Mouse (Mus musculus) liver, postnatal 0 days (tissue): ENCODE results near the gene Tmem51. TPM values are rescaled to one million over a fixed set of nuclear protein-coding genes. Genes with fewer than 3 reads are reported as not detected.
"Not testable (repeated sequence)": the region's sequence is repeated elsewhere in the genome, so short reads cannot be mapped to it uniquely, and the experiment has no call there.

Source experiments
- ATAC-seq: fragments of 200-750 bp; cut with Nextera tagmentation; 2 replicates; pipeline ENCODE4 v1.8.0; 2017; ENCODE audit warnings: mild to moderate bottlenecking, moderate library complexity
- DNase-seq: peaks from one replicate; pipeline ENCODE4 v3.0.0-alpha.2; 2016
- H3K27ac ChIP-seq: fragments of 300-500 bp; sonication (generic); 2 replicates; pipeline ENCODE4 v1.5.1; 2014; ENCODE audit warnings: antibody characterized with exemption, moderate library complexity, mild to moderate bottlenecking, low read depth
- H3K27me3 ChIP-seq: fragments of 300-500 bp; sonication (generic); 2 replicates; pipeline ENCODE4 v1.6.1; 2014; ENCODE audit warnings: low read length, control low read depth, mixed read lengths; ENCODE audit not compliant: insufficient read depth
- H3K36me3 ChIP-seq: fragments of 300-500 bp; sonication (generic); replicated peaks from 2 replicates; pipeline ENCODE4 v1.6.1; 2014; ENCODE audit warnings: mild to moderate bottlenecking, control low read depth, low read length, moderate library complexity, mixed read lengths; ENCODE audit not compliant: insufficient read depth
- H3K4me1 ChIP-seq: fragments of 300-500 bp; sonication (generic); 2 replicates; pipeline ENCODE4 v1.6.1; 2014; ENCODE audit warnings: antibody characterized with exemption, mild to moderate bottlenecking, control low read depth; ENCODE audit not compliant: insufficient read depth
- H3K4me2 ChIP-seq: fragments of 300-500 bp; sonication (generic); 2 replicates; pipeline ENCODE4 v1.6.1; 2014; ENCODE audit warnings: low read depth, mild to moderate bottlenecking, low read length, moderate library complexity, mixed read lengths
- H3K4me3 ChIP-seq: fragments of 300-500 bp; sonication (generic); 2 replicates; pipeline ENCODE4 v1.5.1; 2014; ENCODE audit warnings: low read depth, low read length
- H3K9ac ChIP-seq: fragments of 300-500 bp; sonication (generic); replicated peaks from 2 replicates; pipeline ENCODE4 v1.6.1; 2014; ENCODE audit warnings: mild to moderate bottlenecking, moderate library complexity
- H3K9me3 ChIP-seq: fragments of 300-500 bp; sonication (generic); 2 replicates; pipeline ENCODE4 v1.6.1; 2016; ENCODE audit warnings: mild to moderate bottlenecking, control low read depth, low read length, mixed read lengths
- CTCF ChIP-seq: sonication (generic); IDR thresholded peaks from 2 replicates; pipeline ENCODE4 v1.5.1; 2016; ENCODE audit warnings: antibody characterized with exemption, low read depth
- EP300 ChIP-seq: IDR thresholded peaks from 2 replicates; pipeline ENCODE4 v1.6.1; 2016; ENCODE audit warnings: antibody characterized with exemption, low read depth, mild to moderate bottlenecking
- WGBS: fragments of 180-500 bp; shearing (Covaris S2); extraction: QIAGEN DNeasy Blood & Tissue Kit; methylation state at CpG from one replicate; pipeline ENCODE4 v1.1.7; 2014; ENCODE audit not compliant: insufficient replicate concordance; 5-methylcytosine and 5-hydroxymethylcytosine counted together
- polyA plus RNA-seq: library from polyadenylated mRNA; unstranded; fragments of >200 nt; fragmentation: Nextera tagmentation; extraction: Ambion mirVana; gene quantifications from 2 replicates; pipeline ENCODE4 v1.2.1, GENCODE M21; 2015

Gene Tmem51
- polyA plus RNA-seq, 1 experiment from 2014 or later: 13.7 TPM

GRCm38 (mm10) chr4:142052391-142053132 lies 31.5 kb downstream of the Tmem51 start:
- no peaks in the 10 kb centered on the region for H3K9me3 ChIP-seq
- no peak overlapping the region for H3K4me3 ChIP-seq
- H3K9ac ChIP-seq: no peak overlapping the region
- H3K4me1 ChIP-seq: peaks cover 51% of the 10 kb centered on the region
- DNase-seq (peak; percentile 86), ATAC-seq (peak; percentile 87)
- no peak overlapping the region; the same call in 1 of the 2 replicates for H3K4me2 ChIP-seq
- no peaks in the 10 kb centered on the region for H3K36me3 ChIP-seq
- WGBS: 53% methylated on average over 22 of the region's 22 CpGs
- peak overlapping the region; percentile 74 for H3K27ac ChIP-seq
- TF ChIP-seq EP300 (no peak), CTCF (no peak)
- H3K27me3 ChIP-seq: no peaks in the 10 kb centered on the region

- peak overlapping the region; percentile 74 for H3K27ac ChIP-seq
- H3K4me1 ChIP-seq: peaks cover 54% of the 10 kb centered on the region
- H3K4me2 ChIP-seq, H3K36me3 ChIP-seq, H3K9ac ChIP-seq, DNase-seq, H3K4me3 ChIP-seq, H3K27me3 ChIP-seq, H3K9me3 ChIP-seq: not testable (repeated sequence)
- 65% methylated on average over 6 of the region's 6 CpGs for WGBS
- ATAC-seq: peak; percentile 5; the same call in 1 of the 2 replicates
Observed at GRCm38 (mm10) chr4:142051883-142052282, 32.2 kb downstream of the Tmem51 start.

- 86% methylated on average over 5 of the region's 5 CpGs for WGBS
- H3K9ac ChIP-seq: no peak overlapping the region
- no peaks in the 10 kb centered on the region for H3K9me3 ChIP-seq
- DNase-seq (no peak), ATAC-seq (no peak)
- no peak overlapping the region for H3K27ac ChIP-seq
- H3K4me2 ChIP-seq: no peak overlapping the region
- H3K36me3 ChIP-seq: no peaks in the 10 kb centered on the region
- H3K27me3 ChIP-seq: no peaks in the 10 kb centered on the region
- no peak overlapping the region for H3K4me3 ChIP-seq
- peaks cover 54% of the 10 kb centered on the region for H3K4me1 ChIP-seq
- peak; percentile 37 for TF ChIP-seq CTCF
- TF ChIP-seq EP300: no peak
Observed at GRCm38 (mm10) chr4:142049963-142050362, 34.1 kb downstream of the Tmem51 start.

GRCm38 (mm10) chr4:142048391-142048790 lies 35.7 kb downstream of the Tmem51 start:
- DNase-seq: no peak
- ATAC-seq: no peak
- TF ChIP-seq CTCF: no peak
- no peak for TF ChIP-seq EP300
- Histone ChIP-seq H3K4me2 (no peak overlapping the region), H3K9ac (no peak overlapping the region), H3K27me3 (no peaks in the 10 kb centered on the region), H3K9me3 (no peaks in the 10 kb centered on the region), H3K4me3 (no peak overlapping the region), H3K36me3 (no peaks in the 10 kb centered on the region), H3K4me1 (peaks cover 40% of the 10 kb centered on the region), H3K27ac (no peak overlapping the region)
- WGBS: 31% methylated on average over 8 of the region's 8 CpGs

- Histone ChIP-seq H3K4me1 (peaks cover 31% of the 10 kb centered on the region), H3K4me2 (no peak overlapping the region), H3K9me3 (no peaks in the 10 kb centered on the region), H3K27ac (no peak overlapping the region), H3K27me3 (no peaks in the 10 kb centered on the region), H3K36me3 (no peaks in the 10 kb centered on the region), H3K9ac (no peak overlapping the region), H3K4me3 (no peak overlapping the region)
- ATAC-seq (no peak), DNase-seq (no peak)
- WGBS: 66% methylated on average over 5 of the region's 5 CpGs
- TF ChIP-seq CTCF (no peak), EP300 (no peak)
Observed at GRCm38 (mm10) chr4:142047005-142047404, 37.1 kb downstream of the Tmem51 start.

GRCm38 (mm10) chr4:142046496-142046895 lies 37.6 kb downstream of the Tmem51 start:
- 44% methylated on average over 7 of the region's 7 CpGs for WGBS

More at GRCm38 (mm10) chr4:142046496-142046895, 37.6 kb downstream of the Tmem51 start:
- peaks cover 28% of the 10 kb centered on the region for H3K4me1 ChIP-seq
- no peak for TF ChIP-seq CTCF
- TF ChIP-seq EP300: no peak
- no peak overlapping the region for H3K27ac ChIP-seq
- no peak for ATAC-seq
- H3K9me3 ChIP-seq: no peaks in the 10 kb centered on the region
- no peaks in the 10 kb centered on the region for H3K27me3 ChIP-seq
- H3K4me3 ChIP-seq: no peak overlapping the region
- H3K9ac ChIP-seq: no peak overlapping the region
- H3K36me3 ChIP-seq: no peaks in the 10 kb centered on the region
- no peak overlapping the region for H3K4me2 ChIP-seq
- DNase-seq: no peak
